Mouse (Mus musculus) cortical plate, adult 2 months (tissue): ENCODE measurements at regions not wholly inside any gene's neighbourhood (a gene's known extent, or its start where the extent isn't known, plus 50 kb on each side); places are given as distances from the start of the nearest gene placed in this dataset.

Experiments used
- H3K27ac ChIP-seq: fragments of 200-500 bp; 2 replicates; pipeline ENCODE4 v1.5.1; 2012; ENCODE audit warnings: low read length, control low read depth, inconsistent platforms; ENCODE audit not compliant: insufficient read depth
- H3K4me1 ChIP-seq: fragments of 200-500 bp; 2 replicates; pipeline ENCODE4 v1.6.1; 2011; ENCODE audit warnings: low read length; ENCODE audit not compliant: control insufficient read depth, insufficient read depth
- H3K4me3 ChIP-seq: fragments of 200-500 bp; 2 replicates; pipeline ENCODE4 v1.5.1; 2011; ENCODE audit warnings: mild to moderate bottlenecking, low read length, control low read depth; ENCODE audit not compliant: insufficient read depth
- CTCF ChIP-seq: fragments of 200-500 bp; IDR thresholded peaks from 2 replicates; pipeline ENCODE4 v1.5.1; 2011; ENCODE audit warnings: mild to moderate bottlenecking, control low read depth, low read length; ENCODE audit not compliant: insufficient read depth; ENCODE audit errors: extremely low read depth
- POLR2A ChIP-seq: fragments of 200-500 bp; IDR thresholded peaks from 2 replicates; pipeline ENCODE4 v1.6.1; 2011; ENCODE audit warnings: mild to moderate bottlenecking, low read length, control low read depth; ENCODE audit not compliant: insufficient read depth; ENCODE audit errors: extremely low read depth

GRCm38 (mm10) chr5:129414960-129415706 lies 85.9 kb upstream of the Sfswap start:
- TF ChIP-seq POLR2A (no peak), CTCF (0 out of 2 replicates have a peak, but pooled peaks have one; percentile 5)
- Histone ChIP-seq H3K4me1 (peaks cover 4% of the 10 kb centered on the region), H3K27ac (no peak overlapping the region), H3K4me3 (no peak overlapping the region)

GRCm38 (mm10) chr5:129416425-129416824 lies 84.6 kb upstream of the Sfswap start:
- no peak overlapping the region for H3K4me3 ChIP-seq
- H3K27ac ChIP-seq = no peak overlapping the region
- TF ChIP-seq POLR2A (no peak), CTCF (peak; percentile 53)
- H3K4me1 ChIP-seq = peaks cover 4% of the 10 kb centered on the region

DNA sequence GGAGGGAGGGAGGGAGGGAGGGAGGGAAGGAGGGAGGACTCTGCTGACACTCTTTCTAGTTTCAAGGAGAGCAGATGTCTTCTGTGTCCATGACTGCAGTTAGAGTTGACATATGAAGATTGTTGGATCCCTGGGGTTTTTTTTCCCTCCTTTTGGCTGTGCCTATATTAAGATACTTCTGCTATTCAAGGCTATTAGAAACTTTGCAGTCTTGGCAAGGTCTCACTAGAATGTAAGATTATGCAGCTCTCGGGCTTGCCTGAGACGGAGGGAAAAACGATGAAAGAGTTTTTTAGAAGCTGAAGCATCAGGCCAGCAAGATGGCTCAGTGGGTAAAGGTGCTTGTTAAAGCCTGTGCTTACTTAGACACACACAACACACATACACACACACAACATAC lies 83.5 kb upstream of the Sfswap start:
- TF ChIP-seq POLR2A = no peak
- TF ChIP-seq CTCF = no peak
- Histone ChIP-seq H3K4me1 (peaks cover 4% of the 10 kb centered on the region), H3K27ac (no peak overlapping the region), H3K4me3 (no peak overlapping the region)

- TF ChIP-seq POLR2A = no peak
- TF ChIP-seq CTCF = no peak
- Histone ChIP-seq H3K27ac (no peak overlapping the region), H3K4me1 (peaks cover 4% of the 10 kb centered on the region)
Observed at GRCm38 (mm10) chr5:129420981-129421380, 80.0 kb upstream of the Sfswap start.

DNA sequence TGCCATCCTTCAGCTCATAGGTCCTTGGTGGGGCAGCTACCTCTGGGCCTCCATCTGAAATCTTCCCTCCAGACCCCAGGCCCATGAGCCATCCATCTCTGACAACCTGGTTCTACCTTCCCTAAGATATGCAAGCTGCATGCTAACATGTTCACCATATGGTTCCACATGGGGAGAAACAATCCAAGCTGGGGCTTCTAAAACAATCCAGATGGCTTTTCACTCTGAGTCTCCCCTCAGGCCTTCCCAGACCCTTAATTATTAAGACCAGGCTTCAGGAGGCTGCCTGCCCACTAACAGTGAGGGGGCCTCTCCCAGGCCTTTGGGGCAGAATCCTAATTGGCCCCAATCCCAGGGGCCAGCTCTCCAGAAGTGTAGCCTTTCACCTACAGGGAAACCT lies 71.1 kb upstream of the Sfswap start:
- no peak overlapping the region for H3K27ac ChIP-seq
- TF ChIP-seq CTCF (no peak), POLR2A (no peak)
- H3K4me3 ChIP-seq = no peak overlapping the region
- no peaks in the 10 kb centered on the region for H3K4me1 ChIP-seq

More at GRCm38 (mm10) chr5:129420981-129421380, 80.0 kb upstream of the Sfswap start:
- no peak overlapping the region for H3K4me3 ChIP-seq

GRCm38 (mm10) chr5:129430330-129430729 lies 70.7 kb upstream of the Sfswap start:
- H3K27ac ChIP-seq = no peak overlapping the region
- no peaks in the 10 kb centered on the region for H3K4me1 ChIP-seq
- H3K4me3 ChIP-seq = no peak overlapping the region
- TF ChIP-seq CTCF (no peak), POLR2A (no peak)

GRCm38 (mm10) chr5:129449931-129450573 lies 51.0 kb upstream of the Sfswap start:
- H3K4me1 ChIP-seq = peaks cover 4% of the 10 kb centered on the region
- no peak overlapping the region for H3K4me3 ChIP-seq
- H3K27ac ChIP-seq = no peak overlapping the region; the same call in 1 of the 2 replicates
- no peak for TF ChIP-seq POLR2A
- TF ChIP-seq CTCF = no peak
